Mouse (Mus musculus) heart, postnatal 14 days (tissue): Measurements from ENCODE around the gene Ptov1. TPM values are rescaled to one million over a fixed set of nuclear protein-coding genes. Genes with fewer than 3 reads are reported as not detected.

ENCODE experiments used
- DNase-seq, 2 experiments: peaks; one replicate each; pipeline ENCODE4 v3.0.0; 2021 to 2022
- intact Hi-C: fragments of 180-260 bp; cut with DNase I; formaldehyde crosslinking; loops from one replicate; pipeline ENCODE4 v1.15.1; 2025
- total RNA-seq, 2 experiments: library from RNA; stranded (reverse); gene quantifications; 2 replicates each; pipeline ENCODE4 v1.2.3; 2021

The Ptov1 gene
- total RNA-seq, 2 experiments from 2014 or later, result 149 to 160 TPM

- intact Hi-C loops, result no loop called here
- DNase-seq, result no peak
Observed at GRCm38 (mm10) chr7:44861429-44861816, 8.2 kb downstream of the Ptov1 start.

DNA sequence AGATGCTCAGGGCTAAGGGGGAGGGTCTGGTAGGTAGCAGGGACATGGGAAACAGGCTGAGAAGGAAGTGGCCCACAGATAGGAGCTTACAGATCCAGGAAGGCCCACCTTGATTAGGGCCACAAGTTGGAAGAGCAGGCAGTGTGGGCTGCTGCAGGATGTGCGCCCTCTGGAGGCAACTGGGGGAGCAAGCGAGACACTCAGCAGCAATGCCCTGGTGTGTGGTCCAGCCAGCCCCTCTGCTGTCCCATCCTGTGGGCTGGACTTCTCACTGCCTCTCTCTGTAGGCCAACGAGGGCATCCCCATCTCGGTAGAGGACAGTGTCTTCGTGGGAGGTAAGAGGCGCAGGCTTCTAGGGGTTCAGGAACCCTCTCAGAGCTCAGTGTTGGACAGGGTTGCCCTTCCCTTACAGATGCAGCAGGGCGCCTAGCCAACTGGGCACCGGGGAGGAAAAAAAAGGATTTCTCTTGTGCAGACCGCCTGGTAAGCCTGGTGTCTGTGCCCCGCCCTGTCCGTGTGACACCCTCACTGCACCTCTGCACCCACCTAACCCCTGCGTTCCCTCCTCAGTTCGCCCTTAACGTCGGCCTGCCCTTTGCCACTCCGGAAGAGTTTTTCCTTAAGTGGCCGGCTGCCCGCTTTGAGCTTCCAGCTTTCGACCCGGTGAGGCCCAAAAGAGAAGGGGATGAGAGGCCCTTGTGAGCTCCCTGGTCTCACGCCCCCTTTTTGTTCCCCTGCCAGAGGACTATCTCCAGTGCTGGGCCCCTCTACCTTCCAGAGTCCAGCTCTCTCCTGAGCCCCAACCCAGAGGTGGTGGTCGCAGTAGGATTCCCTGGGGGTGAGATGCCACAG, 8.8 kb downstream of the Ptov1 start:
- DNase-seq, result peak; percentile 79 to 86

DNA sequence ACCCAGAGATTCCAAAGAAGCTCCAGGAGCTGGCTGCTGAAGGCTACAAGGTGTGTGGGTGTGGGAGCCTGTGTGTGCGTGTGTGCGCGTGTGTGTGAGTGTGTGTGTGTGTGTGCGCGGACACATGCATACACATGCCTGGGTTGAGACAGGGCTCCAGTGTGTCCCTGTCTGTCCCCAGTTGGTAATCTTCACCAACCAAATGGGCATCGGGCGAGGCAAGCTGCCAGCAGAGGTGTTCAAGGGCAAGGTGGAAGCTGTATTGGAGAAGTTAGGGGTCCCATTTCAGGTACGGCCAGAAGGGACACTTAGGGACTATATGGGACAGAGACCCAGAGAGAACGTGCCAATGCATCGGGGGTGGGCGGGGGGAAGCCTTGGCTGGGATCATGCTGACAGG, 9.7 kb downstream of the Ptov1 start:
- DNase-seq, result no peak
- intact Hi-C loops, result no loop called here

More for the DNA sequence above, 8.8 kb downstream of the Ptov1 start:
- intact Hi-C loops, result no loop called here

- intact Hi-C loops, result no loop called here
- no peak for DNase-seq
Observed at GRCm38 (mm10) chr7:44857905-44858304, 11.7 kb downstream of the Ptov1 start.

GRCm38 (mm10) chr7:44857042-44857552, 12.5 kb downstream of the Ptov1 start, which contains the start of gene Pnkp:
Gene Pnkp, plus strand, starts transcription at chr7:44857139.
- intact Hi-C loops, result no loop called here
- peak; percentile 83 to 88 for DNase-seq

DNA sequence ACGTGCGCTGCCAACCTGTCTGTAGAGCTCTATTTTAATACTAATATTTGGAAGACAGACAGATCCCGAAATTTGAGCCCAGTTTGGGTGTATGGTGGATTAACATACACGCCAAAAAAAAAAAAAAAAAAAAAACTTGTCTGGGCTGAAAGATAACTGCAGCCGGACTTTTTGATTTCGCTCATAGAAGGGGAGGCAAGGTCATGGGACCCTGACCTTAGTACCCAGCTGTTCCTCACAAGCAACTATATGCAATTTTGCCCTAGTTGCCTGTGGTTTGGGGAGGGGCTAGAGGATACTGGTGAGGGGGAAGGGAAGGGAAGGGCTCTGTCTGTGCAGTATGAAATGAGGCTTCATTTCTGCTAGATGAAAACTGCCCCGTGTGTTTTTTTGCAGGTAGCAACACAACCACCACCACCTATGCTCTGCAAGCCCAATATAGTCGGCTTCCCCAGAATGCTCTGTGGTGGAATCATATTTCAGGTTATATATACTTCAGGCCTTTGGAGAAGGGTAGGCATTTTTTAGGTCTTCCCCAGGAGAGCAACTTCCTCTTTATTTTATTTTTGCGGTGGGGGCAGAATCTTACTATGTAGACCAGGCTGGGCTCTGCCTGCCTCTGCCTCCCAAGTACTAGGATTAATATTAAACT, 13.2 kb downstream of the Ptov1 start:
- intact Hi-C loops, result no loop called here
- no peak for DNase-seq

DNA sequence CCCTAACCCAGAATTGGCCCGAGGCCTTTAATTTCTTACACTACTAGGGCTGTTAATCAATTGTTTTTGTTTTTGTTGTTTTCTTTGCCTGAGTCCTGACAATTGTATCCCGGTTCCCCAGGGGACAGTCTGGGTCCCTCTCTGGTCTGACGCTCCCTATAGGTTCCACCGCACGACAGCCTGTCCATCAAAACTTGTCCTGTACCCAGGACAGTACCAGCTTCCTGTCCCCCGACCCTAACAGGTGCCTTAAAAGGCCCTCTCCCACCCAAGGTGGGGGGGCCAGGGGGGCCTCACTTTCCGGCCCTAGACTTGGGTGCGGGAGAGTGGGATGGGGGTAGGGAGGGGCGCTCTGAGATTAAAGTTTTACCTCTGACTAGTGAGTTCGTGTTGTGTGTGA, 14.6 kb downstream of the Ptov1 start:
- intact Hi-C loops, result no loop called here
- DNase-seq, result no peak

- peak; percentile 86 to 87 for DNase-seq
- intact Hi-C loops, result no loop called here
Observed at GRCm38 (mm10) chr7:44854356-44855031, 15.1 kb downstream of the Ptov1 start.

DNA sequence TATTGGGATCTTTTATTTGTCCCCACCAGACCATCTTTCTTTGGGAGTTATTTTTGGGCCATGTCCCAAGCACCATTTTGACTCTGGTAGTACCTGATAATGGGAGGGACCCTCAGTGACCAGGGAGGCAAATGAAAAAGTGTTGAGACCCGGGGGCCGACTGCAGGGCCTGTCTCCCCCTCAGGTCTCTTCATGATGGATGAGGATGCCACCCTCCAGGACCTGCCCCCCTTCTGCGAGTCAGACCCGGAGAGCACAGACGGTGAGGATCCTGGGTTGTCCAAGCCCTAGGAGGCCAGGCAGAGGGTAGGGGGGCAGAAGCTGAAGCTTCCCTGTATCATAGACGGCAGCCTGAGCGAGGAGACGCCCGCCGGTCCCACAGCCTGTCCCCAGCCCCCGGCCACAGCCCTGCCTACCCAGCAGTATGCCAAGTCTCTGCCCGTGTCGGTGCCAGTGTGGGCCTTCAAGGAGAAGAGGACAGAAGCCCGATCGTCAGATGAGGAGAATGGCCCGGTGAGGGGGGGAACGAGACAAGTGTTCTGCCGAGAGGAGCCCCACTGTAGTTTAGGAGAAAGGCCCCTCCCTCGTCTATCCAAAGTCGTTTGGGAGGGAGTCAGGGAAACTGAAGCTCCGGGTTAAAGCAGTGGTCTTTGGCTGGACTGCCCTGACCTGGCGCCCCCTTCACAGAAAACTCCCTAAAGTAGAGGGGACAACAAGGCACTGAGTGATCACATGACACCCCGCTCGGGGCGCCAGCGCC, 15.8 kb downstream of the Ptov1 start:
- DNase-seq, result no peak
- intact Hi-C loops, result no loop called here

- no peak for DNase-seq
- intact Hi-C loops, result no loop called here
Observed at GRCm38 (mm10) chr7:44853065-44853464, 16.5 kb downstream of the Ptov1 start.

- no peak for DNase-seq
- intact Hi-C loops, result no loop called here
Observed at GRCm38 (mm10) chr7:44852259-44853027, 17.1 kb downstream of the Ptov1 start.

GRCm38 (mm10) chr7:44851625-44852234, 17.9 kb downstream of the Ptov1 start:
- intact Hi-C loops, result no loop called here
- no peak for DNase-seq

GRCm38 (mm10) chr7:44850789-44851624, 18.6 kb downstream of the Ptov1 start:
- DNase-seq, result no peak
- intact Hi-C loops, result no loop called here

DNA sequence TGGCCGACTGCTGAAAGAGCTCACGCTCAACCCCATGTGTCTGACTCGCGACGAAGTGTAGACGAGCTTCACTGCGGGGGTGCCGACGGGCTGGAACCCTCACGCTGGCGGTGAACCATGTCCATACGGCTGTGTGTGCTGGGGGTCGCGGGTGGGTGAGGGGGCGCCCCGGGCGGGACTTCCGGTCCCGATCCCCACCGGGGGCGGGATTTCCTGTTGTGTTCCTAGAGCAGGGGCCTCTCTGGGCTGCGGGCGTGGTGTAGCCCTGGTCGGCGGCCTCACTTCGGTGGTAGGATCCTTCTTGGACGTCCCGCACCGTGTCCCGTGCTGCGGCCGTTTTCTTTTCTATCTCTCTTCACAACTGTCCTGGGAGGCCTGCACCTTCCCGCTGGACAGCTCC, 19.4 kb downstream of the Ptov1 start:
- intact Hi-C loops, result no loop called here

DNA sequence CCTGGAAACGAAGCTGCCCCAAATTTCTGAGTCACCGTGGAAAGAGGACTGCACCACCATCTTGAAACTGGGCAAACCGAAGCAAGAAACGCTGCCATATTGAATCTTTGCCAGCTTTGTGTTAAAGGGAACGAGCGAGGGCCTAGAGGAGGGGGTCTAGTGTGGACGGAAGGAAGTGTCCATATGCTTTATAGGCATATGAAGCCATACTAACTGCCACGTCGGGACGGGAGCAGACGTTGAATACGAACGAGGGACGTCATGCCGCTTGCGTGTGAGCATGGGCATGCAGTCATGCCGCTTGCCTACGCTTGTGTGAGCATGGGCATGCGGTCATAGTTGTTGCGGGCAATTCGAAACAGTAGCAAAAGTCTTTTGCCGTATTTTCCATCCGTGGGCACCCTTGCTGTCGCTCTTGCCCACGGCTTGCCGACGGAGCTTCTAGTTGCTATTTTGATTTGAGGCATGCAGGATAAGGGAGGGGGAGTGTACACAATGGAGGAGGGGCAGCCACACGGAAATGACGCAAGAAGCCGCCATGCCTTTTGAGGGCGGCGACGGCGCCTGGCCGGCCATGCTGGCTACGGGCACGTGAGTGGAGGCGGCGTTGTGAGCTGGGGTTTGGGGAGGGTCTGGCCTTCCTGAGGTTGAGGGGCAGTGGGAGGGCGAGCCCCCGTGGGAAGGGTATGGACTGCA, 20.0 kb downstream of the Ptov1 start:
- intact Hi-C loops, result loop anchor here (2.0 kb wide), 1 partner anchor 33 kb away; the partner anchor contains the start of genes Atf5, Il4i1 and Nup62
- peak; percentile 89 to 92 for DNase-seq

More for the DNA sequence above, 19.4 kb downstream of the Ptov1 start:
- peak; percentile 83 to 84 for DNase-seq

- intact Hi-C loops, result loop anchor here (2.0 kb wide), 1 partner anchor 32 kb away; the partner anchor contains the start of genes Atf5, Il4i1 and Nup62
- DNase-seq, result peak; percentile 99
Observed at GRCm38 (mm10) chr7:44848561-44849415, 20.8 kb downstream of the Ptov1 start, which contains the start of the genes Akt1s1 and Tbc1d17. Gene Akt1s1, plus strand, starts transcription at chr7:44848991. Gene Tbc1d17, minus strand, starts transcription at chr7:44849079.
